In genomic region chr16:43525624-43526023, GRCm38 (mm10) we compare ENCODE assay signal across 20 mouse cellular contexts.
DNase-seq lines count a peak whose midpoint lies in the region; ATAC-seq and TF ChIP-seq lines count a peak whose summit lies in the region.
"Had no signal": no experiment of that assay in that cellular context is flagged by ENCODE, and none has a peak within 500 bp of the region (broad histone marks: within the 10 kb centered on the region; RNA-seq: fewer than 3 reads in every experiment).

No protein-coding gene starts in this region.

- H3K4me1 ChIP-seq in forebrain, embryonic 13.5 days = peaks cover 13% of the 10 kb centered on the region
- H3K4me1 ChIP-seq in forebrain, embryonic 12.5 days = 0 out of 2 replicates have a peak, but pooled peaks cover 7% of the 10 kb centered on the region
- H3K4me1 ChIP-seq in neural tube, embryonic 13.5 days (replicated peaks) = peaks cover 19% of the 10 kb centered on the region
- 0 out of 2 replicates have a peak, but pooled peaks cover 2% of the 10 kb centered on the region for H3K4me1 ChIP-seq in neural tube, embryonic 15.5 days
- no peaks in the 10 kb centered on the region for H3K4me1 ChIP-seq in forebrain, postnatal 0 days (ENCODE audit: insufficient read depth)

- peaks cover 7% of the 10 kb centered on the region; the same call in 1 of the 2 replicates for H3K36me3 ChIP-seq in forebrain, embryonic 13.5 days (ENCODE audit: poor library complexity, severe bottlenecking)
- H3K36me3 ChIP-seq in forebrain, embryonic 12.5 days (replicated peaks) = no peaks in the 10 kb centered on the region; the same call in 1 of the 2 replicates
- no peaks in the 10 kb centered on the region for H3K36me3 ChIP-seq in neural tube, embryonic 13.5 days
- no peaks in the 10 kb centered on the region for H3K36me3 ChIP-seq in neural tube, embryonic 15.5 days
- no peaks in the 10 kb centered on the region for H3K36me3 ChIP-seq in forebrain, postnatal 0 days (ENCODE audit: insufficient read depth)
- H3K36me3 ChIP-seq: G1E; hindbrain, embryonic 12.5 days; hindbrain, embryonic 15.5 days had no signal

- no peak overlapping the region for H3K4me2 ChIP-seq in forebrain, embryonic 13.5 days
- no peak overlapping the region for H3K4me2 ChIP-seq in forebrain, embryonic 12.5 days
- H3K4me2 ChIP-seq in neural tube, embryonic 13.5 days = no peak overlapping the region
- no peak overlapping the region for H3K4me2 ChIP-seq in neural tube, embryonic 15.5 days
- no peak overlapping the region for H3K4me2 ChIP-seq in forebrain, postnatal 0 days (ENCODE audit: low read depth)
- H3K4me2 ChIP-seq: heart, embryonic 11.5 days; hindbrain, embryonic 12.5 days; hindbrain, embryonic 15.5 days had no signal

- TF ChIP-seq CTCF in gastrocnemius, adult 2 months (IDR thresholded peaks at IDR 0.05) = no peak
- no peak for TF ChIP-seq CTCF in forebrain, postnatal 0 days (IDR thresholded peaks at IDR 0.05; ENCODE audit: low read depth)

- intact Hi-C loops in gastrocnemius, adult 2 months (cut with DNase I) = no loop called here
- intact Hi-C loops in gastrocnemius, postnatal 14 days (cut with DNase I; ENCODE audit: low total_unique reads) = no loop called here

- H3K9me3 ChIP-seq in forebrain, embryonic 13.5 days (replicated peaks) = no peaks in the 10 kb centered on the region
- no peaks in the 10 kb centered on the region for H3K9me3 ChIP-seq in forebrain, embryonic 12.5 days
- H3K9me3 ChIP-seq in neural tube, embryonic 13.5 days = no peaks in the 10 kb centered on the region
- H3K9me3 ChIP-seq in neural tube, embryonic 15.5 days (replicated peaks) = no peaks in the 10 kb centered on the region
- no peaks in the 10 kb centered on the region for H3K9me3 ChIP-seq in forebrain, postnatal 0 days (ENCODE audit: low read length)
- H3K9me3 ChIP-seq: G1E; hindbrain, embryonic 12.5 days; hindbrain, embryonic 15.5 days had no signal

- no peaks in the 10 kb centered on the region for H3K27me3 ChIP-seq in forebrain, embryonic 13.5 days
- H3K27me3 ChIP-seq in forebrain, embryonic 12.5 days = no peaks in the 10 kb centered on the region
- H3K27me3 ChIP-seq in neural tube, embryonic 13.5 days = no peaks in the 10 kb centered on the region
- no peaks in the 10 kb centered on the region for H3K27me3 ChIP-seq in neural tube, embryonic 15.5 days (replicated peaks)
- no peaks in the 10 kb centered on the region for H3K27me3 ChIP-seq in forebrain, postnatal 0 days (ENCODE audit: insufficient read depth, low read length)
- H3K27me3 ChIP-seq: hindbrain, embryonic 12.5 days; hindbrain, embryonic 15.5 days; Patski had no signal

- H3K9ac ChIP-seq in forebrain, embryonic 13.5 days = no peak overlapping the region
- H3K9ac ChIP-seq in forebrain, embryonic 12.5 days = no peak overlapping the region
- no peak overlapping the region for H3K9ac ChIP-seq in neural tube, embryonic 13.5 days
- H3K9ac ChIP-seq in neural tube, embryonic 15.5 days (replicated peaks) = no peak overlapping the region
- H3K9ac ChIP-seq in forebrain, postnatal 0 days = no peak overlapping the region
- H3K9ac ChIP-seq: hindbrain, embryonic 12.5 days; hindbrain, embryonic 15.5 days had no signal

- no peak overlapping the region for H3K4me3 ChIP-seq in forebrain, embryonic 13.5 days
- H3K4me3 ChIP-seq in forebrain, embryonic 12.5 days (replicated peaks) = no peak overlapping the region
- H3K4me3 ChIP-seq in gastrocnemius, adult 2 months = no peak overlapping the region
- H3K4me3 ChIP-seq in neural tube, embryonic 13.5 days = no peak overlapping the region
- no peak overlapping the region for H3K4me3 ChIP-seq in neural tube, embryonic 15.5 days (replicated peaks)
- no peak overlapping the region for H3K4me3 ChIP-seq in forebrain, postnatal 0 days (ENCODE audit: low read depth, low read length)
- H3K4me3 ChIP-seq: hindbrain, embryonic 12.5 days; hindbrain, embryonic 15.5 days had no signal

- WGBS in forebrain, embryonic 13.5 days = 90% methylated on average over 6 of the region's 6 CpGs
- WGBS in forebrain, embryonic 12.5 days = 93% methylated on average over 6 of the region's 6 CpGs
- WGBS in neural tube, embryonic 13.5 days = 91% methylated on average over 6 of the region's 6 CpGs
- 96% methylated on average over 6 of the region's 6 CpGs for WGBS in neural tube, embryonic 15.5 days
- WGBS in forebrain, postnatal 0 days = 68% methylated on average over 6 of the region's 6 CpGs

- ATAC-seq in forebrain, embryonic 13.5 days = no peak; the same call in 1 of the 2 replicates
- ATAC-seq in forebrain, embryonic 12.5 days (ENCODE audit: low FRiP score) = no peak
- ATAC-seq in neural tube, embryonic 13.5 days (ENCODE audit: low read depth) = no peak
- no peak for ATAC-seq in neural tube, embryonic 15.5 days (ENCODE audit: low FRiP score)
- peak; percentile 70 for ATAC-seq in forebrain, postnatal 0 days
- ATAC-seq: intestine, postnatal 0 days; Patski had no signal

- DNase-seq in gastrocnemius, adult 2 months = no peak
- no peak for DNase-seq in gastrocnemius, postnatal 14 days
- DNase-seq in forebrain, postnatal 0 days = peak; percentile 66
- no peak for DNase-seq in adrenal gland, postnatal 4 days (ENCODE audit: low spot score in 2 of 2)
- DNase-seq: adrenal gland, postnatal 10 days; adrenal gland, postnatal 36 days; cerebellum, adult 18-20 months; cerebellum, adult 9-10 months; cerebellum, postnatal 14 days; gastrocnemius, postnatal 10 days had no signal

- 0 out of 2 replicates have a peak overlapping the region, but pooled peaks have one; percentile 14 for H3K27ac ChIP-seq in forebrain, embryonic 13.5 days
- no peak overlapping the region; the same call in 1 of the 2 replicates for H3K27ac ChIP-seq in forebrain, embryonic 12.5 days
- H3K27ac ChIP-seq in gastrocnemius, adult 2 months = peak overlapping the region; percentile 49
- peak overlapping the region; percentile 56 for H3K27ac ChIP-seq in neural tube, embryonic 13.5 days (replicated peaks)
- H3K27ac ChIP-seq in neural tube, embryonic 15.5 days (replicated peaks) = no peak overlapping the region
- H3K27ac ChIP-seq in forebrain, postnatal 0 days (ENCODE audit: low read depth, low read length) = no peak overlapping the region
- H3K27ac ChIP-seq: hindbrain, embryonic 12.5 days; hindbrain, embryonic 15.5 days had no signal

Comparison
In these comparisons a context has a peak if more than half of its experiments do, and no peak if none do; other contexts are left out.
1. H3K27ac ChIP-seq: peak in forebrain, embryonic 13.5 days (single experiment), gastrocnemius, adult 2 months (single experiment) and neural tube, embryonic 13.5 days (single experiment); none in forebrain, embryonic 12.5 days (single experiment), neural tube, embryonic 15.5 days (single experiment) and forebrain, postnatal 0 days (single experiment).